Mouse (Mus musculus): Measurements from ENCODE around the gene Fuca2.
"Not testable (repeated sequence)": the region's sequence is repeated elsewhere in the genome, so short reads cannot be mapped to it uniquely, and the experiment has no call there.

DNA sequence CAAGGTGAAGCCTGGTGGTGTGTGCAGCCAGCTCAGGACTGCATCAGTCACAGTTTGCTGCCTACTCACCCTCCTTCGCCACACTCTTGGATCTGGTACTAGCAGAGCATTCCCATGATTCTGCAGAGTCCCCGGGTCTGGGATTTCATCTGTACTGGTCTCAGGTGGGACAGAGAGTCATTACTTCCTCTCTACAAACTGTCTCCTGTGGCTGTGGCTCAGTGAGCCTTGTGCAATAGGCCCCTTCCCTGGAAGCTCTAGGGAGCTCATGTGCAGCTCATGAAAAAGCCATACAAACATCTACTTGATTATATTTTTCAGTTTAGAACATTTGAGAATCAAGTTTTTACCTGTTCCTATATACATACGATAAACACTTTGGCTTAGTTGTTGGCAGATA, 35.0 kb upstream of the Fuca2 start:
- not testable (repeated sequence) for TF ChIP-seq CTCF (IDR thresholded peaks at IDR 0.05; ENCODE audit: low read depth, low read length); POLR2A (IDR thresholded peaks at IDR 0.05; ENCODE audit: borderline replicate concordance, low read depth, low read length)
